Mouse (Mus musculus) thymus, adult 2 months (tissue): ENCODE measurements around the gene Cldn6. TPM values are rescaled to one million over a fixed set of nuclear protein-coding genes. Genes with fewer than 3 reads are reported as not detected.

Experiments used
- DNase-seq: peaks from one replicate; pipeline ENCODE4 v3.0.0; 2021
- H3K27ac ChIP-seq: fragments of 200-500 bp; 2 replicates; pipeline ENCODE4 v1.5.1; 2012; ENCODE audit warnings: low read length, control low read depth; ENCODE audit not compliant: control insufficient read depth, insufficient read depth
- H3K27me3 ChIP-seq: fragments of 200-500 bp; 2 replicates; pipeline ENCODE4 v1.6.1; 2012; ENCODE audit warnings: mild to moderate bottlenecking, low read length, moderate library complexity, mixed read lengths; ENCODE audit not compliant: control insufficient read depth, insufficient read depth
- H3K36me3 ChIP-seq: fragments of 200-500 bp; 2 replicates; pipeline ENCODE4 v1.6.1; 2012; ENCODE audit warnings: mild to moderate bottlenecking, low read length, moderate library complexity; ENCODE audit not compliant: control insufficient read depth, insufficient read depth
- H3K4me1 ChIP-seq: fragments of 200-500 bp; replicated peaks from 2 replicates; pipeline ENCODE4 v1.6.1; 2012; ENCODE audit warnings: low read length; ENCODE audit not compliant: control insufficient read depth, insufficient read depth
- H3K4me3 ChIP-seq: fragments of 200-500 bp; 2 replicates; pipeline ENCODE4 v1.5.1; 2012; ENCODE audit warnings: mild to moderate bottlenecking, low read length, control low read depth, moderate library complexity; ENCODE audit not compliant: control insufficient read depth, insufficient read depth
- CTCF ChIP-seq: fragments of 200-500 bp; IDR thresholded peaks from 2 replicates; pipeline ENCODE4 v1.5.1; 2012; ENCODE audit warnings: mild to moderate bottlenecking, control low read depth, low read length, moderate library complexity, borderline replicate concordance; ENCODE audit not compliant: control insufficient read depth, poor library complexity, insufficient read depth; ENCODE audit errors: extremely low read depth
- POLR2A ChIP-seq: fragments of 200-500 bp; IDR thresholded peaks from 2 replicates; pipeline ENCODE4 v1.6.1; 2012; ENCODE audit warnings: mild to moderate bottlenecking, low read length, control low read depth, moderate library complexity; ENCODE audit not compliant: control insufficient read depth, poor library complexity, insufficient read depth; ENCODE audit errors: extremely low read depth
- WGBS: fragments of 180-500 bp; shearing (Covaris S2); methylation state at CpG from one replicate; pipeline ENCODE4 v1.1.7; 2018; 5-methylcytosine and 5-hydroxymethylcytosine counted together
- polyA plus RNA-seq: library from polyadenylated mRNA; depleted of rRNA; stranded (reverse); fragments of >200 nt; gene quantifications from 2 replicates; pipeline ENCODE4 v1.2.3, GENCODE M21; 2012; rRNA removed

Gene Cldn6
- polyA plus RNA-seq, 1 experiment: 0.47 TPM

DNA sequence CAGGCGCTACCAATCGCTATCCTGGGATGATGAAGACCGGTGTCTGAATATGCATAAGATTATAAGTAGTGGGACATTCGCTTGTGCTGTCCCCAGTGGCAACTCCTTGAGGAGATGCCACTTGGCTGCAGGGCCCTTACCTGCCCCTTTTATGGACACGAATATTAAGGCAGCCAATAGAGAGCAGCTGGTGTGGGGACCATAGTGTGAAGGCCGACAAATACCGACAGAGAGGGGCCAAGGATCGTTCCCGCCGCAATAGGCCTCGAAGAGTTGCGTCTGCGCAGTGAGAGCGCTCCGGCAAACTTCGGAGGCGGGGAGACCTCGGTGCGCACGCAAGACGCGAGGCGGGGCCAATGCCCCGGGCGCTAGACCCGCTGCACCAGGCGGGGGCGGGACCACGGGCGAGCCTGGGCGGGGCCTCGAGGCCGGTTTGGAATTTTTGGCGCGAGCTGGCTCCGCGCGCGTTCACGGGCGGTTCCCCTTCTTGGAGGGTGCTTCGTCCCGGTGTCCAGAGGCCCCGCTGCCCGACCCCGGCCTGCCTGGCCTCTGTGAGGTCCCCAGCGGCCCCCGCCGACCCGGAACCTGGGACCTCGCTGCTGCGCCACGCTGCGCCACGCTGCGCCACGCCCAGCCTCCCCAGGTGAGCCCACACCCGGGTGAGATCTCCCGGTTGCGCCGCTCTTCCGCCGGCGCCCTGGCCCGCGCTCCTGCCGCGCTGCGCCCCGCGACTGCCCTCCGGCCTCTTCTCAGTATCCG lies 47.1 kb downstream of the Cldn6 start, which contains the start of gene Pkmyt1:
Gene Pkmyt1, plus strand, starts transcription at position 338 of the 759 bp plus-strand sequence.
- H3K4me1 ChIP-seq: peaks cover 11% of the 10 kb centered on the region; the same call in 1 of the 2 replicates
- WGBS: 2% methylated on average over 73 of the region's 73 CpGs
- no peaks in the 10 kb centered on the region for H3K27me3 ChIP-seq
- no peaks in the 10 kb centered on the region for H3K36me3 ChIP-seq
- TF ChIP-seq CTCF (peak; percentile 46; the same call in 1 of the 2 replicates), POLR2A (peak; percentile 73)
- H3K4me3 ChIP-seq: peak within 1 kb of the TSS; percentile 73
- DNase-seq: peak; percentile 96
- peak within 1 kb of the TSS; percentile 12; the same call in 1 of the 2 replicates for H3K27ac ChIP-seq

DNA sequence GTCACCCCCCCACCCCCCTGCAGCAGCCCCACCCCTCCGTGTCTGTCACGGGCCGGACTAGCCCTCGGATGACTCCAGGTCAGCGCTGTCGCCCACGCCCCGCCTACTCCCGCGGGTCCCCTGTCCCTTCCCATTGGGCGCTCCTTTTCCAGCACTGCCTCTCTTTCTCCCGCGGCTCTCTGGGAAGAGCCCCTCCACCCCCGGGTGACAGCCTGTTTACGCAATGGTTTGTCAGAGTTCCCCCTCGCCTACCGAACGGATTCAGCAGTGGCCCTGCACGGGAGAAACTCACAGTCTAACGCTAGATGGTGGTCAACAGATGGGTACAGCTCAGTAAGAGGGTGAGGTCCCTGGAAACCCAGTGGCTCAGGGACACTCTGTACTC lies 47.7 kb downstream of the Cldn6 start:
- Histone ChIP-seq H3K36me3 (no peaks in the 10 kb centered on the region), H3K4me1 (peaks cover 11% of the 10 kb centered on the region; the same call in 1 of the 2 replicates), H3K27ac (no peak overlapping the region), H3K27me3 (peaks cover 2% of the 10 kb centered on the region; the same call in 1 of the 2 replicates), H3K4me3 (peak overlapping the region; percentile 73)
- 2% methylated on average over 20 of the region's 20 CpGs for WGBS
- no peak for DNase-seq
- TF ChIP-seq CTCF (no peak), POLR2A (no peak)

DNA sequence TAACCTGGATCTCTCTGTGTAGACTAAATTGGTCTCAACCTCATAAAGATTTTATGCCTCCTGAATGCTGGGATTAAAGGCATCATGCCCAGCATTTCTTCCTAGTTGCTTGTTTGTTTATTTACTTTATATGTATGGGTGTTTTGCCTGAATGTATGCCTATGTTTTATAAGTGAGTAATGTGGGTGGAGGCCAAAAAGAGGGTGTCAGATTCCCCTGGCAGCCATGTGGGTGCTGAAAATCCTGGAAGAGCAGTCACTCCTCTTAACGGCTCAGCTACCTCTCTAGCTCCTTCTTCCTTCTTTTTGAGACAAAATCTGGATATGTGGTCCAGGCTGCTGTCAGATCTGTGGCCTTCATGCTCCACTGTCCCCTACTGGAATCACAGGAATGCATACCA lies 51.4 kb downstream of the Cldn6 start:
- H3K27me3 ChIP-seq: peaks cover 2% of the 10 kb centered on the region; the same call in 1 of the 2 replicates
- no peak overlapping the region for H3K4me3 ChIP-seq
- TF ChIP-seq POLR2A: no peak
- TF ChIP-seq CTCF: no peak
- no peak overlapping the region for H3K27ac ChIP-seq
- H3K36me3 ChIP-seq: no peaks in the 10 kb centered on the region
- 79% methylated on average over 1 of the region's 1 CpGs for WGBS
- no peak for DNase-seq
- peaks cover 9% of the 10 kb centered on the region; the same call in 1 of the 2 replicates for H3K4me1 ChIP-seq

Other genes with a start within 250 kb of the Cldn6 start
- gene Vmn2r117, start 199.6 kb upstream of the Cldn6 start, polyA plus RNA-seq: not detected in 2 replicates
- 23.5 and 24.4 TPM in 2 replicates for gene Zfp213, start 115.0 kb upstream of the Cldn6 start, polyA plus RNA-seq
- gene Zfp13, start 79.8 kb upstream of the Cldn6 start, polyA plus RNA-seq: 2.5 and 3.0 TPM in 2 replicates
- 0.18 and 0.20 TPM in 2 replicates for gene Zscan10, start 78.4 kb upstream of the Cldn6 start, polyA plus RNA-seq
- gene Mmp25, start 34.0 kb upstream of the Cldn6 start, polyA plus RNA-seq: 7.2 and 7.4 TPM in 2 replicates
- 0.43 and 0.49 TPM in 2 replicates for gene Bicdl2, start 18.7 kb upstream of the Cldn6 start, polyA plus RNA-seq
- 143 and 192 TPM in 2 replicates for gene Hcfc1r1, start 5.7 kb upstream of the Cldn6 start, polyA plus RNA-seq
- 78.3 and 84.5 TPM in 2 replicates for gene Thoc6, start 5.4 kb upstream of the Cldn6 start, polyA plus RNA-seq
- 10.2 and 11.4 TPM in 2 replicates for gene Tnfrsf12a, start 1.8 kb upstream of the Cldn6 start, polyA plus RNA-seq
- gene Cldn9, start 4.8 kb downstream of the Cldn6 start, polyA plus RNA-seq: 1.1 and 1.9 TPM in 2 replicates
- 0.19 and 0.27 TPM in 2 replicates for gene 1520401A03Rik, start 43.5 kb downstream of the Cldn6 start, polyA plus RNA-seq
- 145 and 182 TPM in 2 replicates for gene Pkmyt1, start 47.1 kb downstream of the Cldn6 start, polyA plus RNA-seq
- gene Paqr4, start 61.6 kb downstream of the Cldn6 start, polyA plus RNA-seq: 12.4 and 13.2 TPM in 2 replicates
- 2.8 and 3.8 TPM in 2 replicates for gene Kremen2, start 66.6 kb downstream of the Cldn6 start, polyA plus RNA-seq
- 32.0 and 33.6 TPM in 2 replicates for gene Flywch1, start 92.4 kb downstream of the Cldn6 start, polyA plus RNA-seq
- gene Flywch2, start 106.8 kb downstream of the Cldn6 start, polyA plus RNA-seq: 2.3 and 4.0 TPM in 2 replicates
- gene Srrm2, start 111.3 kb downstream of the Cldn6 start, polyA plus RNA-seq: 874 and 1,056 TPM in 2 replicates
- 639 and 815 TPM in 2 replicates for gene Elob, start 149.9 kb downstream of the Cldn6 start, polyA plus RNA-seq
- 1.6 and 2.8 TPM in 2 replicates for gene Prss33, start 156.8 kb downstream of the Cldn6 start, polyA plus RNA-seq
- gene Prss32, start 164.6 kb downstream of the Cldn6 start, polyA plus RNA-seq: 0.51 and 0.65 TPM in 2 replicates
- 0.34 and 0.59 TPM in 2 replicates for gene Prss41, start 164.9 kb downstream of the Cldn6 start, polyA plus RNA-seq
- gene Prss21, start 188.8 kb downstream of the Cldn6 start, polyA plus RNA-seq: 0.11 TPM in 1 of 2 replicates, not detected in the other
- gene Dcpp1, start 201.6 kb downstream of the Cldn6 start, polyA plus RNA-seq: 0.58 TPM in 1 of 2 replicates, not detected in the other
- gene Dcpp2, start 201.6 kb downstream of the Cldn6 start, polyA plus RNA-seq: 0.35 and 0.55 TPM in 2 replicates
- 0.34 TPM in 2 replicates for gene Dcpp3, start 238.2 kb downstream of the Cldn6 start, polyA plus RNA-seq